Mouse (Mus musculus) testis, adult 2 months (tissue): ENCODE data around the gene Tns3.

Experiments
- CTCF ChIP-seq: fragments of 200-500 bp; IDR thresholded peaks from 2 replicates; pipeline ENCODE4 v1.5.1; 2012; ENCODE audit warnings: low read depth, mild to moderate bottlenecking, inconsistent platforms, low read length, moderate library complexity; ENCODE audit not compliant: control insufficient read depth, insufficient read depth, insufficient replicate concordance
- POLR2A ChIP-seq: fragments of 200-500 bp; IDR thresholded peaks from 2 replicates; pipeline ENCODE4 v1.6.1; 2012; ENCODE audit warnings: low read depth, mild to moderate bottlenecking, inconsistent platforms, low read length, moderate library complexity; ENCODE audit not compliant: control insufficient read depth

- no peak for TF ChIP-seq POLR2A
- TF ChIP-seq CTCF = no peak
Observed at GRCm38 (mm10) chr11:8455650-8456049, 208.7 kb downstream of the Tns3 start.
